Mouse (Mus musculus): ENCODE data around the gene Nagpa. TPM values are rescaled to one million over a fixed set of nuclear protein-coding genes. Genes with fewer than 3 reads are reported as not detected.

The Nagpa gene
- total RNA-seq, 4 experiments from 2014 or later = 11.1 to 18.8 (median 14.8) TPM

Small RNA genes within 50 kb of the gene (microRNA-seq; reads per million reads assigned to microRNA genes)
- gene Gm23689 (0 reads per million in 2 experiments), gene Gm26095 (0 reads per million in 2 experiments), gene Mir6364 (0 reads per million in 2 experiments)

Other genes with a start within 250 kb of the Nagpa start
- 10 to 100 TPM; 67.3 to 90.8 (median 81.5) TPM for gene Anks3, start 239.8 kb downstream of the Nagpa start, total RNA-seq (2022)
- not detected for gene Sept12, start 206.2 kb downstream of the Nagpa start, total RNA-seq (2022)
- not detected for gene Smim22, start 196.7 kb downstream of the Nagpa start, total RNA-seq (2022)
- gene Rogdi, start 190.5 kb downstream of the Nagpa start, total RNA-seq (2022) = 100 to 1,000 TPM; 282 to 333 (median 307) TPM
- gene Glyr1, start 154.1 kb downstream of the Nagpa start, total RNA-seq (2022) = 100 to 1,000 TPM; 134 to 153 (median 147) TPM
- 10 to 100 TPM; 41.1 to 47.2 (median 44.8) TPM for gene Ubn1, start 154.0 kb downstream of the Nagpa start, total RNA-seq (2022)
- 1 to 10 TPM; 3.9 to 6.4 (median 5.0) TPM for gene Ppl, start 71.6 kb downstream of the Nagpa start, total RNA-seq (2022)
- gene Sec14l5, start 56.9 kb downstream of the Nagpa start, total RNA-seq (2022) = 10 to 100 TPM in 2 of 4 experiments, 1 to 10 TPM in 2; 8.3 to 11.1 (median 9.7) TPM
- gene AU021092, start 18.3 kb upstream of the Nagpa start, total RNA-seq (2022) = 1 to 10 TPM; 5.2 to 6.2 (median 5.6) TPM
- 10 to 100 TPM; 32.0 to 36.7 (median 32.7) TPM for gene Alg1, start 29.6 kb upstream of the Nagpa start, total RNA-seq (2022)
- 1 to 10 TPM; 3.9 to 7.2 (median 5.0) TPM for gene Eef2kmt, start 52.0 kb upstream of the Nagpa start, total RNA-seq (2022)

Data from layer of hippocampus, adult 8-10 months (tissue).